Mouse (Mus musculus) bone marrow macrophage, adult 2 months (primary cell): ENCODE results near the gene Chtf18.

Experiments
- CTCF ChIP-seq: IDR thresholded peaks from 2 replicates; pipeline ENCODE4 v1.5.1; 2012; ENCODE audit warnings: low read depth, mild to moderate bottlenecking, low read length, moderate library complexity
- POLR2A ChIP-seq: IDR thresholded peaks from 2 replicates; pipeline ENCODE4 v1.6.1; 2012; ENCODE audit warnings: mild to moderate bottlenecking, low read depth, low read length, borderline replicate concordance

DNA sequence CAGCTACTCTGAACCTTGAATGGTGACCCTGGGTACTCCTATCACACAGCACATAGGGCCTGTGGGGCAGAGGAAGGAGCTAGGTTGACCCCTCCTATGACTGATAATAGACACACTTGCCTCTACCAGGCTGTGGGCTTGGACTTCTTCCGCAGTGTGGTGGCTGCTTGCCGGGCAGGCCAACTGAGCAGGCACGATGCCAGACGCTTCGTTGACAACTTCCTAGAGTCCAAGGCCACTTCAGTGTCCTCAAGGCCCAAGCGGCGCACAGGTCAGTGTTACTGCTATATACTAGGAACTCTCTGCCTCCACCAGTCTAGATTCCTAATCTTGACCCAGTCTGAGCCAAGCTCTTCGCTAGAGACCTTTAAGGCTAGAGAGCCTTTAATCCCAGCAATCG lies 16.6 kb upstream of the Chtf18 start:
- no peak for TF ChIP-seq POLR2A
- no peak for TF ChIP-seq CTCF
